Mouse (Mus musculus) forebrain, embryonic 14.5 days (tissue): ENCODE data around the gene Fam155a. TPM values are rescaled to one million over a fixed set of nuclear protein-coding genes. Genes with fewer than 3 reads are reported as not detected.

Experiments used
- ATAC-seq: fragments of 200-750 bp; cut with Nextera tagmentation; 2 replicates; pipeline ENCODE4 v1.8.0; 2017; ENCODE audit warnings: mild to moderate bottlenecking, moderate library complexity
- DNase-seq: peaks from one replicate; pipeline ENCODE4 v3.0.0-alpha.2; 2015; ENCODE audit warnings: low spot score
- H3K27ac ChIP-seq: fragments of 300-500 bp; sonication (generic); 2 replicates; pipeline ENCODE4 v1.5.1; 2014; ENCODE audit warnings: low read depth, mild to moderate bottlenecking, control low read depth, low read length, moderate library complexity
- H3K27me3 ChIP-seq: fragments of 300-500 bp; sonication (generic); replicated peaks from 2 replicates; pipeline ENCODE4 v1.6.1; 2014; ENCODE audit warnings: low read length, control low read depth, mixed read lengths; ENCODE audit not compliant: control insufficient read depth, insufficient read depth
- H3K36me3 ChIP-seq: fragments of 300-500 bp; sonication (generic); 2 replicates; pipeline ENCODE4 v1.6.1; 2014; ENCODE audit warnings: low read length, control low read depth; ENCODE audit not compliant: control insufficient read depth, insufficient read depth
- H3K4me1 ChIP-seq: fragments of 300-500 bp; sonication (generic); 2 replicates; pipeline ENCODE4 v1.6.1; 2014; ENCODE audit warnings: antibody characterized with exemption, low read length, control low read depth; ENCODE audit not compliant: control insufficient read depth, insufficient read depth
- H3K4me2 ChIP-seq: fragments of 300-500 bp; sonication (generic); 2 replicates; pipeline ENCODE4 v1.6.1; 2014; ENCODE audit warnings: mild to moderate bottlenecking, control low read depth, low read length
- H3K4me3 ChIP-seq: fragments of 300-500 bp; sonication (generic); 2 replicates; pipeline ENCODE4 v1.5.1; 2014; ENCODE audit warnings: low read depth, low read length, control low read depth
- H3K9ac ChIP-seq: fragments of 300-500 bp; sonication (generic); 2 replicates; pipeline ENCODE4 v1.6.1; 2014; ENCODE audit warnings: mild to moderate bottlenecking, low read length, control low read depth, moderate library complexity
- H3K9me3 ChIP-seq: fragments of 300-500 bp; sonication (generic); replicated peaks from 2 replicates; pipeline ENCODE4 v1.6.1; 2016; ENCODE audit warnings: low read length, control low read depth, mixed read lengths; ENCODE audit not compliant: control insufficient read depth
- WGBS: fragments of 180-500 bp; shearing (Covaris S2); extraction: QIAGEN DNeasy Blood & Tissue Kit; methylation state at CpG from one replicate; pipeline ENCODE4 v1.1.7; 2014; 5-methylcytosine and 5-hydroxymethylcytosine counted together
- polyA plus RNA-seq: library from polyadenylated mRNA; unstranded; fragments of >200 nt; fragmentation: Nextera tagmentation; extraction: Ambion mirVana; gene quantifications from 2 replicates; pipeline ENCODE4 v1.2.1, GENCODE M21; 2014

Fam155a gene
- polyA plus RNA-seq, 1 experiment from 2014 or later = 12.1 TPM

- Histone ChIP-seq H3K27me3 (no peaks in the 10 kb centered on the region), H3K4me1 (no peaks in the 10 kb centered on the region), H3K36me3 (no peaks in the 10 kb centered on the region), H3K9ac (no peak overlapping the region), H3K4me3 (no peak overlapping the region), H3K4me2 (no peak overlapping the region), H3K9me3 (no peaks in the 10 kb centered on the region), H3K27ac (no peak overlapping the region)
- ATAC-seq = no peak
- DNase-seq = peak; percentile 18
- 68% methylated on average over 7 of the region's 7 CpGs for WGBS
Observed at GRCm38 (mm10) chr8:9448613-9449012, 322.3 kb downstream of the Fam155a start.

GRCm38 (mm10) chr8:9437822-9438221 lies 333.1 kb downstream of the Fam155a start:
- Histone ChIP-seq H3K4me3 (no peak overlapping the region), H3K27me3 (no peaks in the 10 kb centered on the region), H3K4me2 (no peak overlapping the region), H3K36me3 (no peaks in the 10 kb centered on the region), H3K27ac (no peak overlapping the region), H3K9ac (no peak overlapping the region), H3K9me3 (no peaks in the 10 kb centered on the region), H3K4me1 (no peaks in the 10 kb centered on the region)
- DNase-seq (no peak), ATAC-seq (no peak)
- WGBS = 89% methylated on average over 4 of the region's 4 CpGs

GRCm38 (mm10) chr8:9435501-9435900 lies 335.5 kb downstream of the Fam155a start:
- H3K9ac ChIP-seq = no peak overlapping the region
- 44% methylated on average over 10 of the region's 10 CpGs for WGBS
- no peaks in the 10 kb centered on the region for H3K27me3 ChIP-seq
- ATAC-seq (no peak), DNase-seq (peak; percentile 10)
- no peak overlapping the region for H3K27ac ChIP-seq
- H3K4me1 ChIP-seq = no peaks in the 10 kb centered on the region
- no peak overlapping the region for H3K4me3 ChIP-seq
- no peak overlapping the region for H3K4me2 ChIP-seq
- H3K9me3 ChIP-seq = no peaks in the 10 kb centered on the region
- H3K36me3 ChIP-seq = no peaks in the 10 kb centered on the region

- Histone ChIP-seq H3K9ac (no peak overlapping the region), H3K4me2 (no peak overlapping the region), H3K27ac (no peak overlapping the region), H3K27me3 (no peaks in the 10 kb centered on the region), H3K36me3 (no peaks in the 10 kb centered on the region), H3K4me3 (no peak overlapping the region), H3K4me1 (no peaks in the 10 kb centered on the region), H3K9me3 (no peaks in the 10 kb centered on the region)
- DNase-seq (peak; percentile 5), ATAC-seq (0 out of 2 replicates have a peak, but pooled peaks have one; percentile 26)
- 71% methylated on average over 11 of the region's 11 CpGs for WGBS
Observed at GRCm38 (mm10) chr8:9432635-9433372, 338.2 kb downstream of the Fam155a start.

- ATAC-seq (no peak), DNase-seq (no peak)
- H3K9me3 ChIP-seq = no peaks in the 10 kb centered on the region
- H3K4me2 ChIP-seq = no peak overlapping the region
- no peak overlapping the region for H3K4me3 ChIP-seq
- H3K4me1 ChIP-seq = no peaks in the 10 kb centered on the region
- no peaks in the 10 kb centered on the region for H3K36me3 ChIP-seq
- no peak overlapping the region for H3K9ac ChIP-seq
- no peaks in the 10 kb centered on the region for H3K27me3 ChIP-seq
- WGBS = 69% methylated on average over 4 of the region's 4 CpGs
- no peak overlapping the region for H3K27ac ChIP-seq
Observed at GRCm38 (mm10) chr8:9428846-9429245, 342.1 kb downstream of the Fam155a start.

- WGBS = 87% methylated on average over 2 of the region's 2 CpGs
- H3K9ac ChIP-seq = no peak overlapping the region
- DNase-seq (no peak), ATAC-seq (no peak)
- no peaks in the 10 kb centered on the region for H3K27me3 ChIP-seq
- no peak overlapping the region for H3K27ac ChIP-seq
- no peaks in the 10 kb centered on the region for H3K4me1 ChIP-seq
- no peak overlapping the region for H3K4me2 ChIP-seq
- H3K4me3 ChIP-seq = no peak overlapping the region
- no peaks in the 10 kb centered on the region for H3K9me3 ChIP-seq
- no peaks in the 10 kb centered on the region for H3K36me3 ChIP-seq
Observed at GRCm38 (mm10) chr8:9424069-9424468, 346.9 kb downstream of the Fam155a start.

- Histone ChIP-seq H3K9me3 (no peaks in the 10 kb centered on the region), H3K27me3 (no peaks in the 10 kb centered on the region), H3K27ac (no peak overlapping the region), H3K4me2 (no peak overlapping the region), H3K36me3 (no peaks in the 10 kb centered on the region), H3K9ac (no peak overlapping the region), H3K4me1 (no peaks in the 10 kb centered on the region), H3K4me3 (no peak overlapping the region)
- WGBS = 72% methylated on average over 5 of the region's 5 CpGs
- ATAC-seq (no peak), DNase-seq (no peak)
Observed at GRCm38 (mm10) chr8:9423590-9423989, 347.4 kb downstream of the Fam155a start.

- no peaks in the 10 kb centered on the region for H3K9me3 ChIP-seq
- H3K4me2 ChIP-seq = no peak overlapping the region
- no peaks in the 10 kb centered on the region for H3K36me3 ChIP-seq
- no peak overlapping the region for H3K27ac ChIP-seq
- DNase-seq (no peak), ATAC-seq (no peak)
- H3K4me3 ChIP-seq = no peak overlapping the region
- 92% methylated on average over 2 of the region's 2 CpGs for WGBS
- H3K4me1 ChIP-seq = no peaks in the 10 kb centered on the region
- no peak overlapping the region for H3K9ac ChIP-seq
- no peaks in the 10 kb centered on the region for H3K27me3 ChIP-seq
Observed at GRCm38 (mm10) chr8:9423184-9423583, 347.8 kb downstream of the Fam155a start.

GRCm38 (mm10) chr8:9418856-9419800 lies 351.8 kb downstream of the Fam155a start:
- H3K9me3 ChIP-seq = no peaks in the 10 kb centered on the region
- no peaks in the 10 kb centered on the region for H3K27me3 ChIP-seq
- no peak for DNase-seq
- H3K4me1 ChIP-seq = no peaks in the 10 kb centered on the region
- H3K4me3 ChIP-seq = no peak overlapping the region
- H3K36me3 ChIP-seq = no peaks in the 10 kb centered on the region
- no peak overlapping the region for H3K27ac ChIP-seq
- 79% methylated on average over 10 of the region's 10 CpGs for WGBS
- H3K4me2 ChIP-seq = no peak overlapping the region
- no peak overlapping the region for H3K9ac ChIP-seq
- no peak for ATAC-seq
